Mouse (Mus musculus) mature B cell (primary cell): ENCODE measurements around the gene Gm498.

Source experiments
- in situ Hi-C: fragments of 300-500 bp; cut with MboI; formaldehyde crosslinking; loops from 2 replicates; pipeline ENCODE4 v1.14.3; 2019

Gm498 gene

DNA sequence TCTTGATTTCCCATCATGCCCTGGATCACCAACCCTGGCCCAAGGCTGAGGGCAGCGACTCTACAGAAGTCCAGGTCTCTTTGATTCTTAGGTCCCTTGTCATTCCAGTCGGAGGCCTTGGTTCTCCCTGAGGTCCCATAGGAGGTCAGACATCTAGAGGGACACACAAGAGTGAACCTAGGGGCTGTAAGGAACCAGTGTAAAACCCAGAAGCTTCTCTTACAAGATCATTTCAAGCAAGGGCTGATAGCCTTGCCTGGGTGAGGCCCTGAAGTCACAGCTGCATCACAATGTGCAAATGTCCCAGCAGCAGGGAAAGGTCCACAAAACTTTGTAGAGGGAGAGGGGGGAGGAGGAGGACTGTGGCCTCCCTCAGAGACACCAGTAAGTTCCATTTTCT, at the start of gene Gm498:
Gene Gm498, plus strand, starts transcription at position 301 of the 400 bp plus-strand sequence.
- in situ Hi-C loops = no loop called here

DNA sequence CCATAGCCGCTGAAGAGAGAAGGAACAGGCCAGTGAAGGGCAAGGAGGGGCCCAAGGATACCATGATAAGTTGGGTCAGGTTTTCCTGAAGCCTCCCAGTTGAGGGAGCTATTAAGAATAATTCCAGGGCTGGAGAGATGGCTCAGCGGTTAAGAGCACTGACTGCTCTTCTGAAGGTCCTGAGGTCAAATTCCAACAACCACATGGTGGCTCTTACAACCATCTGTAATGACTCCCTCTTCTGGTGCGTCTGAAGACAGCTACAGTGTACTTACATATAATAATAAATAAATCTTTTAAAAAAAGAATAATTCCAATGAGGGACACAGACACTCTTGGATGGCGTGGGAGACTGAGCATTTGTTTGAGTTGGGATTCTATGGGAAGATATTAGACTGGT, 47.4 kb upstream of the Gm498 start:
- in situ Hi-C loops = no loop called here

DNA sequence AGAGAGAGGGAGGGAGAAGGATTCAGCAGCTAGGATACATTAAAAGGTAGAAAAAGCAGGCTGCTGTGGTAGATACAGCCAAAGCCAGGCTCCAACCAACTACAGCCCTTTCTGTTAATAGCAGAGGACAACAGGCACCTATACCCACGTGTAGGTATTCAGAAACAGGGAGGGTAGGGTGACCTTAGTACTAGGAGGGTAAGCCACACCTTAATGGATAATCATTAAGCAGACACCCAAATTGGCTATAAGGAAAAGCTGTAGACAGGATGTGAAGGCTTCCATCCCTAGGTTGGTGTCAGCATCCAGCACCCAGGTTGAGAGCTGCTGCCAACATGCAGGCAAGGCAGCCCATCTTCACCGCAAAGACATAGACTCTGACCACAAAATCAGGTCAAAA, 45.4 kb upstream of the Gm498 start:
- in situ Hi-C loops = loop anchor here (10.0 kb wide), 1 partner anchor 94 kb away; no protein-coding TSS in a partner anchor

DNA sequence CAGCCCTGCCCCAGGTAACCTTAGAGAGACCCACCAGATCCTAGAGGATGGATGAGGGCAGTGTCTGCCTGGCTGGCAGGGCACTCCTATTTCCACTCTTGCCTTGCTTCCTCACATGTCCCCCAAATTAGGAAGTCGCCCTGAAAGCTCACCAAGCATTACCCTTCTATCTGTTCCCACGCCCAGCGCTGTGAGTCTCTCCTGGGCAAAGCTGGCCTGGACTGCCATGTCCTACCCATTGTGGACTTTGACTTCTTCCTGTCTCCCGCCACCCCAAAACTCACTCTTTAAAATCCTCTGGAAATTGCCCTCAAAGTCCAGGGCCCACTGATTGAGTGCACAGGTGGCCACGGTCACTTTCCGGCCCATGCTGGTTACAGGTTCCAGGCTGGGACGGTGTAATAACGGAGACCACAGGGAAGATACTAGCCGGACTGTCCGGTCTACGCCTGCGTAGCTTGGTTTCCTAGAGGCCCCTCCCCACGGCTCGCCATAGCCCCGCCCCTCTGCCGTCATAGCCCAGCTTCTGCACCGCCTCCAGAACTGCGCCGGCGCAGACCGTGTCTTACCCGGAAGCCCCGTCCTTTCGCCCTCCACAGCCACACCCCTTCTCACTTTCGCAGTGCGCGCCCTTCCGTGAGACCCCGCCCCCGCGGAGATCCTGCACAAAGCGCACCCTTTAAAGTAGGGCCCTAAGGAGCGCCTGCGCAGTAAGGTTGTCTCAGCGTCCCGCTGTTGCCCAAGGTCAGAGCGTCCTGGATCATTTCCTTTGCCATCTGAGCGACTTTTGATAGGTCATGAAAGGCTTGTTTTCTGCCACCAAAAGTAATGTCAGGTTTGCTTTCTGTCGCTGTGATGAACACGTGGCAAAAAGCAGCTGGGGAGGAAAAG, 44.0 kb upstream of the Gm498 start, which contains the start of the genes Nadsyn1 and Dhcr7:
Gene Nadsyn1, minus strand, starts transcription at position 475 of the 891 bp plus-strand sequence.
Gene Dhcr7, plus strand, starts transcription at position 771 of the 891 bp plus-strand sequence.
- in situ Hi-C loops = loop anchor here (10.0 kb wide), 1 partner anchor 92 kb away; no protein-coding TSS in a partner anchor

DNA sequence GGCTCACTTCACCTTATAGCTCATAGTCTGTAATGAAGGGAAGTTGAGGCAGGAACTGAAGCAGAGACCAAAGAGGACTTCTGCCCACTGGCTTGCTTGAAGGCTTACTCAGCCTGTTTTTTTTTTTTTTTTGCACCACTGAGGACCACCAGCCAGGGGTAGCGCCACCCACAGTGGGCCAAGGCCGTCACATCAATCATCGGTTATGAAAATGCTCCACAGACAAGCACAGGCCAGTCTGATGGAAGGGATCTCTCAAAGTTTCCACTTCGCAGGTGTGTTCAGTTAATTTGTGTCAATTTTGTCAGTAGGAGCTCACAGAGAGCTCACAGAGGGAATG, 43.4 kb upstream of the Gm498 start:
- in situ Hi-C loops = loop anchor here (10.0 kb wide), 1 partner anchor 92 kb away; no protein-coding TSS in a partner anchor

DNA sequence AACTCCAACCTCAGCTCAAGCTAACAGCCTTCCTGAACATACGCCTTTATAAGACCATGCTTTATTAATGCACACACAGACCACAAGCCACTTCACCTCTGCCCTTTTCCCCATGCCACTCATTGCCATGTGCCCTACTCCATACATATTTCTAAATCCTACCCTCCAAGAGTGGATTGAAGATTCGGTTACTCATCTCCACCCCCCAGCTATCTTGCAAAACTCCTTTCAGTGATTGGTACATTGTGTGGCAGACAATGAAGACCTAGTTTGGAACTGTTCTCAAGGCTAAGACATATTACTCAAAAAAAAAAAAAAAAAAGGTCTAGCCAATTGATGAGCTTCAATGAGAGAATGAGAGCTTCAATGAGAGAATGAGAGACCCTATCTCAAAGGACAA, 39.7 kb upstream of the Gm498 start:
- in situ Hi-C loops = loop anchor here (10.0 kb wide), 1 partner anchor 88 kb away; no protein-coding TSS in a partner anchor

DNA sequence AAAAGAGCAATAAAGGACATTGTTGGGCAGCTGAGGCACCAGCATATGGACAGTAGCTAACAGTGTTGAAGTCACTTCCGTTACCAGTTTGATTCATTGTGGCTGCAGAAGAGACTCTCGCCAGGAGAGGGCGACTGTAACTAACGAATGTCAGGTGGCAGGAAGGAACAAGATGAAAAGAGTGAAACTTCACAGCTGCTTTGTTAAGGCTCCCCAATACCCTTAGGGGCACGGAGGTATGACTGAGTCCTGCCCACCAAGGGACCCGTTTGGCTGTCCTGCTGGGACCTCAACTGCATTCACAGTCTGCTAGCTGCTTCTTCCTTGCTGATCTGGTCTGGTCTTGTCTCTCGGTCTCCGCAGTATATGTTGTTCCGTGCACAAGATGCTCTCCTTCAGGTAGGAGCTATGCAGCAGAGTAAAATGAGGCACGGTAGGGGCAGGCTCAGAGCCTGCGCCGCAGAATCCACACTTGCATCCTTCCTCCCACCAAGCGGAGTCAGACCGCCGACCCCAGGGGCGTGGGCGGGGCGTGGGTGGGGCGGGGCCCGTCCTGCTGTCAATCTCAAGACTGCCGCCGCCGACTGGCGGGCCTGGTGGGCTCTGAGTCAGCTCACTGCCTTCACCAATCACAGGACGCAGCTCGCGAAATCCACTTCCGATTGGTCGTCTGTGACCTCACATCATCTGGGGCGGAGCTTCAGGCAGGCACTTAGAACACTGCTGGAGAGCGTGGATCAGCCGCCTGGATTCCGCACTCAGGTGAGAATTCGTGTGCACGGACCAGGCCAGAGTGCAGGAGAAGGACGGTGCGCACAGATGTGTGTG, 36.9 kb upstream of the Gm498 start:
- in situ Hi-C loops = loop anchor here (10.0 kb wide), 1 partner anchor 85 kb away; no protein-coding TSS in a partner anchor

DNA sequence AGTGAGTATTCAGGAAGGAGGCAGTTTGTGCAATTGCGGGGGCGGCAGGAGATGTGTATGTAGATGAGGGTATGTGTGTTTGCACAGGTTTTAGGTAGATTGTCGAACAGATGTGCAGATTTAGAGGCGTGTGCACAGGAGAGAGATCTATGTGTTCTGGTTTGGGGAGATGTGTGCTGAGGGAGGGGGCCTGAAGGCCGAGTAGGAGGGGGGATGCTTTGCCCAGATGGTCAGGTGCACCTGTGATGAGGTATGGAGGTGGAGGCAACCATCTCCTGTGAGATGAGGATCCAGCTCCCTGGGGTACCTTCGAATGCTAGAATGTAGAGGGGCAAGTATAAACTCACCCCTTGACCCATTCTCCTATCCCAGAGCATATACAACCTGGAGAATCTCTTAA, 36.2 kb upstream of the Gm498 start:
- in situ Hi-C loops = no loop called here

DNA sequence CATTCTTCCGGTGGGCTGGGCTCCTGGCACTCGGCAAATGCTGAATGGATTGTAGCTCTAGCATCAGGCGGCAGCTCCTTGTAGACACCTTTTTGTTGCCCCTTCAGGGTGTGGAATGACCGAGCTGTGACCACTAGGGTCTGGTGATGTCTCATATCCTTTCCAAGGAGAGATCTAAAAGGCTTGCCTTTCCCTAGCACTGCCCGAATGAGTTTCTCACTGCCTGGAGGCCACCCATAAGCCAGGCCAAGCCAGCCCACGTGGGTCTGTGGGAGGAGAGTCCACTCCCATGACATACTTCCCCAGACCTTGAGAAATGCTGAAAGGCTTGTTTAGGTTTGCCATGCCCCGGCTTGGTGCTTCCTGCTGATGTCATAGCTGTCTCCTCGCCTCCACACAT, 34.4 kb upstream of the Gm498 start:
- in situ Hi-C loops = no loop called here

DNA sequence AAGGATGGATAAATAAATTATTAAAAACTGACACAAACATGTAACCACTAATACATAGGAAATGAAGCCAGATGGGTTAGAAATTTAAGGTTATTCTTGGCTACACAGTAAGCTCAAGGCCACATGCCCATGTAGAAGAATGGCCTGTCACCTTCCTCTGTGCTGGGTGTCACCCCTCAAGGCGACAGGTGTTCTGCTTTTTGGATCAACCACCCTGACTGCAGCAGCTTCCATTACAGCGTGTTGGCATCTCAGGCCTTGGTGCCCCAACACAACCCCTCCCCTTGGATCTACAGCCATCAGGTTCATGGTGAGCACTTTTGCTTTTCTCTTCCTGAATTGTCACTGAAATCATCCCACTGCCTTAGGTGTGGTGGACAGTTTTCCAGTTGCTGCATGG, 34.0 kb upstream of the Gm498 start:
- in situ Hi-C loops = no loop called here

DNA sequence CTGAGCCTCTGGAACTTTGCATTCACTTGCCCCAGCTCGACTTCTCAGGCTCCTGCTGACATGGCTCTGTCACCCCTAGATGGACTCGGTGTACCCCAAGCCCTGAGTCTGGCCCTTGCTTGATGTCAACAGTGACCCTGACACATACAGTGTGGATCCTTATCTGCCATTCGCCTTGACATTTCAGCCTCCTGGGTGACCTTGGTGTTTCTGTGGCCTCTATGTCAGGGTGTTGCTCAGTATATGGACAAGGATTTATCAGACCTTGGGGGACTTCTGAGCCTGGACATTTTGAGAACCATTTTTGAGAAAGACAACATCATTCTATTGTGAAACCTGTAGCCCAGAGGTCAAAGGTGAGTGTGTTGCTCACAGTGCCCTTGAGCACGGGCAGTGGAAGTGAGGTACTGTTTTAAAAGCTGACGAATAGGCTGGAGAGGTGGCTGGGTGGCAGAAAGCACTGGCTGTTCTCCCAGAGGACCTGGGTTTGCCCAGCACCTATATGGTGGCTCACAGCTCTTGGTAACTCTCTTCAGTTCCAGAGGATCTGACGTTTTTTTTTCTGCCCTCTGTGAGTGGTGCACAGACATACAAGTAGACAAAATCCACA, 33.0 kb upstream of the Gm498 start:
- in situ Hi-C loops = no loop called here

DNA sequence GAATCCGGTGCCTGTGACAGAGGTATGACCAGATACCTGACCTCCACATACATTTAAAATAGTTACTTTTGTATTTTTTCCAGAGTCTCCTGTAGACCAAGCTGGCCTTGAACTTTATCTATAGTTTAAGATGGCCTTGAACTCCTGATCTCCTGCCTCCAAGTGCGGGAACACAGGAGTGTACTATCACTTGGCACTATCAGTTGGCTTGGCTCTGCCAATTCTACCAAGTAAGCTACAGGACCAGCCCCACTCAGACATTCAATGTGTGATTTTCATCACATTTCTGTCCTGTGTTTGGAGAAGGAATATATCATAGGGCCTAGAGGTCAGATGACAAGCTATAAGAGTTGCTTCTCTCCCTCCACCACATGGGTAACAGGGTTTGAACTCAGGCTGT, 32.3 kb upstream of the Gm498 start:
- in situ Hi-C loops = no loop called here

DNA sequence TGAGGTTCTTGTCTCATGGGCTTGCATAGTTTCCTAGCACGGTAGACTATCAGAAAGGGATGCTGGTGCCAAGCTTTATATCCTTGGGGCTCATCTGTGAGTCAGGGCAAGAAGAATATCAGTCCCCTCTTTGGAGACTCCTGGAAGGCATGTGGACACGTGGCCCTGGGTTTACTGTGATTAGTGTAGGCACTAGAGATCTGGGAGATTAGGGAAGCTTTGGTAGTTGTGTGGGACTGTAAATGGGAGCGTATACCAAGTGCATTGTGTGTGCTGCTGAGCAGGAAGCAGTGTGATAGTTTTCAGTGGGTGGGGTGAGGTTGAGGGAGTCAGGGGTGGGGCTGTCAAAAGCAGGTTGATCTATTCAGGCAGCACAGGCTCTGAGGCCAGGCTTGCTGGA, 31.7 kb upstream of the Gm498 start:
- in situ Hi-C loops = no loop called here

DNA sequence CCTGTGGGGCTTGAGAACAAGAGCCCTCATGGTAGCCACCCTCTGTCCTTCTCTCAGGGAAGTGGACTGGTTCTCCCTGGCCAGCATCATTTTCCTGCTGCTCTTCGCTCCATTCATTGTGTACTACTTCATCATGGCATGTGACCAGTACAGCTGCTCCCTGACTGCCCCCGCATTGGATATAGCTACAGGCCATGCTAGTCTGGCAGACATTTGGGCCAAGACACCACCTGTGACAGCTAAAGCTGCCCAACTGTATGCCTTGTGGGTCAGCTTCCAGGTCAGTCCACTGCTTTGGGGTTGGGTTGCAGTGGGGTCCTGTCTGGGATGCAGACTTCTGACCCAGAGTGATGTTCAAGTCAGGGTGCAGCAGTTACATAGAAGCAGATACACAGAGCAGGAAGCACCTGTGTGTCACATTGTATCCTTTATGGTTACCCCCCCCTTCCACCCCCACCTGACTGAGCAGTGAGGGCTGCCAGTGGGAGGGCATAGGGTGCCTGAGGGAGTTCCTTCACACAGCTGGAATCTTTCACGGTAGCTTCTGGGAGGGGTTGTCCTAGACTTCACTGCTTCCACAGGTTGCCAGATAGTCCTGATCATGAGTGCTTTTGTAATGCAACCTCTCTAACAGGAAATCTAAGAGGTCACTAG, 28.8 kb upstream of the Gm498 start:
- in situ Hi-C loops = no loop called here

DNA sequence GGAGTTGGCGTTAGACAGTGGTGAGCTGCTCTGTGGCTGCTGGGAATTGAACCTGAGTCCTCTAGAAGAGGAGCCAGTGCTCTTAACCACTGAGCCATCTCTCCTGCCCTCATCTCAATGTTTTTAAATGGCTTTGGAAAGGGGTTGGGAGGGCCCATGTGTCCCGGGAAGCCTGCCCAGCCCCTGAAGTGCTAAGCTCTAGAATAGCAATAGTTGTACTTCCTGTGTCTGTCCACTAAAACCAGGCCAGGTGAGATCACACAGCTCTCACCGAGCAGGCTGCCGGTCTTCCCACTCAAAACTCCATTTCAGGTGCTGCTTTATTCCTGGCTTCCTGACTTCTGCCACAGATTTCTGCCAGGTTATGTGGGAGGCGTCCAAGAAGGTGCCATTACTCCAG, 26.5 kb upstream of the Gm498 start:
- in situ Hi-C loops = no loop called here

DNA sequence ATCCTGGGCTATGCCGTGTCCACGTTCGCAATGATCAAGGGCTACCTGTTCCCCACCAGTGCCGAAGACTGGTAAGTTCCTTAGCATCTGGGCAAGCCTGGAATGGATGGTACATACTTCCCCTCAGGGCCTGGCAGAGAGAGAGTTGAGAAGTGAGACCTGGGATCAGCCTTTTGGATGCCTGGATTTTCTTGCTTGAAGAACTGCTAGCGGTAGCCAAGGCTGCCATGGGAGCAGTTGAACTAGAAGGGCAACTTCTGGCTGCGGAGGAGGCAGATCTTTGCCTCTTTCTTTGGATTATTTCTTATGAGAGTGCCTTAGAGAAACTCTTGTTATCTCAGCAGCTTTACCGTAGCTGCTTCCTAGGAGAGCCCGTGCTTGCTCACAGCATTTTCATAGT, 25.3 kb upstream of the Gm498 start:
- in situ Hi-C loops = no loop called here

DNA sequence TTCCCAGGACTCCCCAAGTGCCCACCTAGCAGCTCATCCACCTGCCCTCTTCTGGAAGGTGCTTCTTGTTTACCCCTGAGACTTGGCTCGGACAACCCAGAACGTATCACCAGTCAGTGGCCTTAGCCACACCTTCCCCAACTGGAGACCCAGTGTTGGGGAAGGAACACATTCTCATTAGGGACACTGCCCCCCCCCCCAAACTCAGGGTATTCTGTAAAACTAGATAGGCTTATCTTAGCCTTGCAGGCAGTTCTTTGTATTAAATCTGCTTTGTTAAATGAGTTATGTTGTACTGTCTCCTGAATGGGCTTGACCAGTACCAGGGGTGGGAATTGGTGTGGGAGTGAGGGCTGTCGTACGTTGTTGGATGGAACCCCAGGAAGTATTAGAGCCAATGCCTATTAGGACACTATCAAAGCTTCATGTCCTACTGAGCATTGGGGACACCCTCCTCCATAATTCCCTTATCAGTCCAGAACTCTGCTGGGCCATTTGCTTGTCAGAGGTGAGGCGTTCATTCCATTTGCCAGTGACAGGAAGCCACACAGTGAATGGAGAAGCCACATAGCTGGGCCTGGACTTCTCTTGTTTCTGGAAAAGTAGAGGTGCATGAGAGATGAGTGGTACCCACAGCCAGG, 18.4 kb upstream of the Gm498 start:
- in situ Hi-C loops = no loop called here

DNA sequence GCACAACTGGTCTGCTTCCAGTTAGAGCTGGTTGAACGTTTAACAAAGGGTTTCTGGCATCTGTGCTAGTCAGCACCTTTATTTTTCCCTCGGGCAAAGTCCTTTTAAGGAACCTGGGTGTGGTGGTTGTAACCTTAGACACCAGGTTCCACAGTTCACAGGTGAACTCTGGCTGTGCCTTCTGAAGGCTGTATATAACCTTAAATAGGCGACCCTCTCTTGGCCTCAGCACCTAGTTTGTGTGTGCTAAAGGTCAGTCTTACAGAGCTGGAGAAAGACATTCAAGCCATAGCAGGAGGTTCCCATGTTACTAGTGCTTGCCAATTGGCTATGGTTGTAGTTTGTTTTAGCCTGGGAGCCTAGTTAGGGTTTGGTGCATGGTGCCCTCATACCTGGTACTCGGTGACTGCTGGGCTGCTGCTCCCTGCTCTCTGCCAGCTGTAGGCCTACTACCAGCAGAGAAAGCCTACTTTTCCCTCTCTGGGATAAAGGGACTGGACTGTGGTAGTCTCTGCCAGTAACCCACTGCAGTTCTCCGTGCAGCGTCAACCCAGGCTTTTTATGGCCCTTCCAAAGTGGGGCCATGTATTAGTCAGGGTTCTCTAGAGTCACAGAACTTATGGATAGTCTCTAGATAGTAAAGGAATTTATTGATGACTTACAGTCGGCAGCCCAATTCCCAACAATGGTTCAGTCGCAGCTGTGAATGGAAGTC, 17.7 kb upstream of the Gm498 start:
- in situ Hi-C loops = no loop called here

DNA sequence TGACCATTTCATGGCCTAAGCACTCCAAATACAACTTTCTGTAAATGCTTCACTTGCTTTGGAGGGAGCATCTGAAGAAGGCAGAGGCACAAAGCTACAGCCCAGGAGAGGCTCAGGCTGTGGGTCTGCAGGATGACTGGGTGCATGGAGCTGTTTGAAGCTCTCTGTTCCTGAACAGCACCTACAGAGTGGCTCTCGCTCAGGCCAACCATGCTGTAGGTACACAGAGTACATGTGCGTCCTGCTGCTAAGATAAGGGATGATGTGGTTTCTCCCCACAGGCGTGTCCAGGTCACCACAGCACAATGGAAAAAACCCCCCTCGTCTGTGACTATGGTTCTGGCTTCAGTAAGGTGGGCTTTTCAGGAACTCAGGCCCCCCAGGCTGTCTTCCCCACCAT, 2.2 kb downstream of the Gm498 start:
- in situ Hi-C loops = no loop called here

DNA sequence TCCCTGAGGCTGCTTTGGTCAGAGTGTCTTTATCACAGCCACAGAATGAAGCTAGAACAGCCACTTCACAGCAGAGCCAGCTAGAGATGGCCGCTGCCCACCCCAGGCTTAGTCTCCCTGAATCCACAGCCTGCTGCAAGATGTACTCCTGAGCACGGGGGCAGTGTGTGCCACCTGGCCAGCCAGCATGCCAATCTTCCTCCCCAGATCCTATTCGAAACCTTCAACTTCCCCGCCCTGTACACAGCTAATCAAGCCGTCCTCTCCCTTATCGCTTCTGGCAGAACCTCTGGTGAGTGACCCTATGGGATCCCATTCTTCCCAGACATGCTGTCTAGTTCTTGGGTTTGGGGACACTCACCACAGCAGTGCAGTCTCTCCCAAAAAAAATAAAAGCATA, 17.1 kb downstream of the Gm498 start:
- in situ Hi-C loops = no loop called here

DNA sequence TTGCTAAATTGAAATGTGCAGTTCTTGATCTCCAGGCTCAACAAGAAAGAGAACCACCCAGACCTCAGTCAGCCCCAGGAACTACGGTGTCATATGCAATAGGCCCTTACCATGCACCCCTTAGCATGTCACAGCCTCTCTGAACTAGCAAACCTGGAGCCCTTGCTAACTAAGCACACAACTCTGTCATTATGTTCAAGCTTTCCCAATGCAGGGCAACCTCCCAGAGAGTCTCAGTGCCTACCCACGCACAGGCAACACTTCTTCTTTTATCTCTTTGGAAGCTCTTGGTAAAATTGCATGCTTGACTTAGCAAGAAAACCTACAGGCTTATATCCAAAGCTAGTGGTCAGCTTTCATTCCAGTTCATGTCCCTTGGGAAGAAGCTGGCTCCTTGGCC, 24.5 kb downstream of the Gm498 start:
- in situ Hi-C loops = no loop called here
